20 mouse cellular contexts compared by ENCODE assay signal in genomic region chr16:97848832-97849231, GRCm38 (mm10).
"Had no signal": no experiment of that assay in that cellular context is flagged by ENCODE, and none has a peak within 500 bp of the region (broad histone marks: within the 10 kb centered on the region; RNA-seq: fewer than 3 reads in every experiment).

No protein-coding gene starts in this region.

- H3K4me3 ChIP-seq: limb, embryonic 10.5 days; limb, embryonic 13.5 days; liver, embryonic 12.5 days; liver, embryonic 15.5 days; lung, embryonic 15.5 days had no signal

- H3K36me3 ChIP-seq: liver, embryonic 15.5 days; lung, embryonic 15.5 days had no signal

- DNase-seq: kidney, adult 18-20 months; kidney, adult 9 months; kidney, postnatal 14 days; kidney, postnatal 4 days; layer of hippocampus, adult 9-11 months; layer of hippocampus, postnatal 36 days; liver; lung, adult 18-20 months; lung, postnatal 10 days; lung, postnatal 36 days; midbrain, embryonic 14.5 days; thymus, adult 18-20 months; thymus, postnatal 14 days had no signal

- H3K9me3 ChIP-seq: limb, embryonic 10.5 days; limb, embryonic 13.5 days; liver, embryonic 12.5 days; liver, embryonic 15.5 days; lung, embryonic 15.5 days had no signal

- ATAC-seq: intestine, embryonic 16.5 days; liver, embryonic 12.5 days had no signal

- H3K27me3 ChIP-seq: limb, embryonic 13.5 days; liver, embryonic 12.5 days; liver, embryonic 15.5 days; lung, embryonic 15.5 days had no signal

- H3K9ac ChIP-seq: limb, embryonic 13.5 days; liver, embryonic 12.5 days; liver, embryonic 15.5 days; lung, embryonic 15.5 days had no signal

- H3K27ac ChIP-seq: limb, embryonic 10.5 days; liver, embryonic 12.5 days; liver, embryonic 15.5 days; lung, embryonic 15.5 days; stomach, postnatal 0 days had no signal
